Mouse (Mus musculus) liver, embryonic 16.5 days (tissue): ENCODE results near the gene Zfp746. TPM values are rescaled to one million over a fixed set of nuclear protein-coding genes. Genes with fewer than 3 reads are reported as not detected.
A peak's percentile ranks its signal among the peaks of the same experiment; 100 is the strongest.

Experiments
- ATAC-seq: fragments of 200-750 bp; cut with Nextera tagmentation; 2 replicates; pipeline ENCODE4 v1.8.0; 2017; ENCODE audit warnings: low read depth, mild to moderate bottlenecking, moderate number of reproducible peaks, moderate library complexity
- H3K27ac ChIP-seq: fragments of 300-500 bp; sonication (generic); 2 replicates; pipeline ENCODE4 v1.5.1; 2014; ENCODE audit warnings: mild to moderate bottlenecking, low read length
- H3K27me3 ChIP-seq: fragments of 300-500 bp; sonication (generic); 2 replicates; pipeline ENCODE4 v1.6.1; 2014; ENCODE audit warnings: low read depth, low read length, mixed read lengths; ENCODE audit not compliant: control insufficient read depth, insufficient read depth
- H3K36me3 ChIP-seq: fragments of 300-500 bp; sonication (generic); 2 replicates; pipeline ENCODE4 v1.6.1; 2014; ENCODE audit warnings: mild to moderate bottlenecking; ENCODE audit not compliant: control insufficient read depth, insufficient read depth
- H3K4me1 ChIP-seq: fragments of 300-500 bp; sonication (generic); 2 replicates; pipeline ENCODE4 v1.6.1; 2014; ENCODE audit warnings: low read depth, low read length, mixed read lengths; ENCODE audit not compliant: control insufficient read depth
- H3K4me2 ChIP-seq: fragments of 300-500 bp; sonication (generic); 2 replicates; pipeline ENCODE4 v1.6.1; 2014; ENCODE audit warnings: low read depth, low read length, mixed read lengths
- H3K4me3 ChIP-seq: fragments of 300-500 bp; sonication (generic); 2 replicates; pipeline ENCODE4 v1.5.1; 2014; ENCODE audit warnings: low read depth, mild to moderate bottlenecking, low read length
- H3K9ac ChIP-seq: fragments of 300-500 bp; sonication (generic); 2 replicates; pipeline ENCODE4 v1.6.1; 2014; ENCODE audit warnings: low read depth, low read length
- H3K9me3 ChIP-seq: fragments of 300-500 bp; sonication (generic); replicated peaks from 2 replicates; pipeline ENCODE4 v1.6.1; 2016; ENCODE audit warnings: low read length; ENCODE audit not compliant: control insufficient read depth
- WGBS: fragments of 180-500 bp; shearing (Covaris S2); extraction: QIAGEN DNeasy Blood & Tissue Kit; methylation state at CpG from one replicate; pipeline ENCODE4 v1.1.7; 2014; ENCODE audit not compliant: insufficient replicate concordance; 5-methylcytosine and 5-hydroxymethylcytosine counted together
- polyA plus RNA-seq: library from polyadenylated mRNA; unstranded; fragments of >200 nt; fragmentation: Nextera tagmentation; extraction: Ambion mirVana; gene quantifications from 2 replicates; pipeline ENCODE4 v1.2.1, GENCODE M21; 2015

The Zfp746 gene
- polyA plus RNA-seq, 1 experiment from 2014 or later: 2.4 TPM

DNA sequence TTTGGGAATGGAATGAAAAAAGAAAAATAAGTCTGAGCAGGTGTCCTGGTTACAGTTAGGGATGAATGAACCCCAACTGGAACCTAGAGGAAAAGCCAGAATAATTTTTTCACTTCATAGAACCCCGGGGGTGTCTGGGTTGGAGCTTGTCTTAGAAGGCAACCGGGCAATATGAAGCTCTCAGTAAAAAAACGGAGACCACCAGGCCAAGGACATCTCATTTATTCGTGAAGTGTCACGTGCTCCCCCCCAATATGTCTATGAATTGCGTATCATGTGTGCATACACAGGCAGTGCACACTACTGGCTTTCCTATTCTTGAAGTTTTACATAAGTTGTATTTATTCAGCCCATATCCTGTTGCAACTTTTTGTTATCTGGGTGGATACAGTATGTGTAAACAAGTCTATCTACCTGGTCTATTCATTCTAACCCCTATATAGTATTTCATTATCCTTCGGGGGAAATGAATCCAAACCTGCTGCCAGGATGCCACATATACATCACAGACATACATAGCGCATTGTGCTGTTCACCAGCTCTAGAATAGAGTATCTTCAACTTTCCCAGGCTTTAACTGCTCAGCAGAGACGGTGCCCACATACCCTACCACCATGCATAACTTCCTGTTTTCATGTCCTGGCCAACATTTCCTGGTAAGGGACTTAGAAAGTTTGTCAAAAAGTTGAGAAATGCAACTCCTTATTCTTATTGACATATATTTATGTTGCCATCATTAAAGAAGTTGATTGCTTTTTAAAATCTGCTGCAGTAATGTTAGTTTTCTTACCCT is 36.9 kb downstream of the Zfp746 start:
- peaks cover 9% of the 10 kb centered on the region for H3K4me1 ChIP-seq
- WGBS: 28% methylated on average over 9 of the region's 9 CpGs
- H3K27ac ChIP-seq: no peak overlapping the region

DNA sequence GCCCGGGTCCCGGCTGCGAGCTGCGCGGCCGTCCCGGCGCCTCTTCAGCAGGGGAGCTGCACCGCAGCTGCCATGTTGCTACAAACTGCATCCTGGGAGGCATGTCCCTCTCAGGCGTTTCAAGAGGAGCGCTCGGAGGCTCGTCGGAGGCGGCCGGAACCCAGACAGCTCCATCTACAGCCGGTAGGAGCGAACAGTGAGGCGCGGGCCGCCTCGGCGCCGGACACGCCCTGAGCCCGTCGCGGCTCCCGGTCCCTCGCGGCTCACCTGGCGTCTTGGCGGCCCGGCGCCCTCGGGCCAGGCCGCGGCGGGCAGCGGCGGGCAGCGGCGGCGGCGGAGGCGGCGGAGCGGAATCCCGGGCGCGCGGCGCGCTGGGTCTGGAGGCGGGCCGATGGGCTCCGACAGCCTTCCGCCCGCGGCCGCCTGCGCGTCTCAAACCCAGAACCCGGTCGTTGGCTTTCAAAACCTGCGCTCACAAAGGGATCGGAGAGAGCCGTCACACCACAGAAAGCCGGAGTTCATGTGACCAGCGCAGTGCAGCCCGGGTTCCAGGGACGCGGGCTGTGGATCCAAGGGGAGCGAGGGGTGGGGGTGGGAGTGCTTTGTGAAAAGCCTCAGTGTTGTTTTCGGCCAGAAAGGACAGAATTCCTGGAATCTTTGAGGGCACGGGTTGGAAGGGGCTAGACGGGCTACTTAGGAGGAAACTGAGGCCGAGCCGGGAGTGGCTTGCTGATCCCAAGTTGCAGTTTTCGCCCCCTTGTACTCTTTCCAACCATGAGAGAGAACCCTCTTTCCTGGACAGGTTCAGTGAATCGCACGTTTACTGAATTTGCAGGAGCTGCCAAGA is 37.7 kb downstream of the Zfp746 start, which contains the start of gene Zfp777:
TSS of gene Zfp777 (minus strand) at position 486 of the 847 bp plus-strand sequence.
- H3K4me1 ChIP-seq: peaks cover 9% of the 10 kb centered on the region
- WGBS: under 1% methylated on average over 75 of the region's 82 CpGs

More for the DNA sequence above, 36.9 kb downstream of the Zfp746 start:
- ATAC-seq: no peak
- no peaks in the 10 kb centered on the region for H3K9me3 ChIP-seq
- H3K4me2 ChIP-seq: peak overlapping the region; percentile 81
- peak overlapping the region; percentile 77; the same call in 1 of the 2 replicates for H3K9ac ChIP-seq
- H3K4me3 ChIP-seq: peak overlapping the region; percentile 77
- peaks cover 12% of the 10 kb centered on the region for H3K27me3 ChIP-seq
- no peaks in the 10 kb centered on the region for H3K36me3 ChIP-seq

DNA sequence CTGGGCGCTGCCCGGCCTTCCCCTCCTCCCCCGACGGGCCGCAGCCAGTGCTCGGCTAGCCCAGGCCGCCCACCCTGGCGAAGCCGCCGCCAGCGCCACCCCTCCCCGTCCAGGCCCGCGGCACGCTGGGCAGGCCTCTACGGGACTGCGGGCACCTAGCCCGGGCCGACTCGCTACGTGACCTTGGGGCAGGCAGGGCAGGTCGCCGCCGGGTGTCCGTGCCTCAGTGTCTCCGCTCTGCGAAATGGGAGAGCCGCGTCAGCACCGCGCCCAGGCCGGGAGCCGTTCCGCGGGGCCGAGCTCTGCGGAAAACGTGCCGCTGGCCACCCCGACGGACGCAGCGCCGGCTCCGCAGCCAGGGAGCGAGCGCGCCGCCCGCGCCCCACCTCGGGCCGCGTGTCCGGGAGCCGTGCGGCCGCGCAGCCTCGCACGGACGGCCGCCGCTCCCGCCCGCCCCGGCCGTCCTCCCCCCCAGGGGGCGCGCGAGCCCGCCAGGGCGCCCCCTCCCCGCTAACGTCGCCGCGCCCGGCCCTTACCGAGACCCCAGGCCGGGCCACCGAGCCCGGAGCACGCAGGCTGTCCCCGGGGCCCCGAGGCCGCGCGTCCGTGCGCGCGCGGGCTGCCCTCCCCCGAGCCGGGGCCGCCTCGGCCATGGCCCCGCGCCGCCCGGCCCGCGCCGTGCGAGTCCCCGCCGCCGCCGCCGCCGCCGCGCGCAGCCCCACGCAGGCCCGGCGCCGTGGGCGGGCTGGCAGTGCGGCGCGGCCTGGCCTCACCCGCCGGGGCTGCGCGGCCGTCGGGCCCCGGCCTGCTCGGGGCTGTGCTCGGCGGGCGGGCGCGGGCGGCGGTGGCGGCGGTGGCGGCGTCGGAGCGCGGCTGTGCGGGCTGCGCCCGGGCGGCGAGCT is 38.7 kb downstream of the Zfp746 start:
- WGBS: under 1% methylated on average over 37 of the region's 150 CpGs
- Histone ChIP-seq H3K27ac (peak overlapping the region; percentile 76), H3K9ac (peak overlapping the region; percentile 77), H3K4me3 (peak overlapping the region; percentile 77), H3K9me3 (no peaks in the 10 kb centered on the region), H3K4me2 (peak overlapping the region; percentile 81), H3K4me1 (peaks cover 9% of the 10 kb centered on the region), H3K27me3 (peaks cover 12% of the 10 kb centered on the region), H3K36me3 (peaks cover 3% of the 10 kb centered on the region; the same call in 1 of the 2 replicates)
- peak; percentile 55 for ATAC-seq

More for the DNA sequence above, 37.7 kb downstream of the Zfp746 start, which contains the start of gene Zfp777:
- H3K4me3 ChIP-seq: peak within 1 kb of the TSS; percentile 77
- peak within 1 kb of the TSS; percentile 77 for H3K9ac ChIP-seq
- ATAC-seq: peak; percentile 85
- H3K36me3 ChIP-seq: 0 out of 2 replicates have a peak, but pooled peaks cover under 1% of the 10 kb centered on the region
- no peaks in the 10 kb centered on the region for H3K9me3 ChIP-seq
- peaks cover 12% of the 10 kb centered on the region for H3K27me3 ChIP-seq
- peak within 1 kb of the TSS; percentile 81 for H3K4me2 ChIP-seq
- peak within 1 kb of the TSS; percentile 76 for H3K27ac ChIP-seq

DNA sequence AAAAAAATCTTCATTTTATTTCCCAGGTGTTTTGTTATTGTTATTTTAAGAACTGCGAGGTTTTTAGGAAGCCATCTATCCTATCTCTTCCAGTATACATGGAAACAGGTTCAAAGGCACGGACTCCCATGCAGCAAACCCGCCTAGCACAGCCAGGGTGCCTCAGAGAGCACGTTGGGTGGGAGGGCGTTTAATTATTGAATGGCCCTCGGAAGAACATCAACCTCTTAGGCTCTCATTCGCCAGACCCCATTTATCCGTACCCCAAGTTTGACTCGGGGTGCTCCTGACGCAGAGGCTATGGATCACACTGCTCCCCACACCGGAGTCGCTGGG is 39.3 kb downstream of the Zfp746 start:
- 5% methylated on average over 12 of the region's 12 CpGs for WGBS
- Histone ChIP-seq H3K36me3 (peaks cover 3% of the 10 kb centered on the region), H3K4me1 (peaks cover 9% of the 10 kb centered on the region), H3K4me3 (peak overlapping the region; percentile 77), H3K27ac (no peak overlapping the region), H3K9ac (peak overlapping the region; percentile 77), H3K9me3 (no peaks in the 10 kb centered on the region), H3K4me2 (peak overlapping the region; percentile 81), H3K27me3 (peaks cover 12% of the 10 kb centered on the region)
- ATAC-seq: no peak

DNA sequence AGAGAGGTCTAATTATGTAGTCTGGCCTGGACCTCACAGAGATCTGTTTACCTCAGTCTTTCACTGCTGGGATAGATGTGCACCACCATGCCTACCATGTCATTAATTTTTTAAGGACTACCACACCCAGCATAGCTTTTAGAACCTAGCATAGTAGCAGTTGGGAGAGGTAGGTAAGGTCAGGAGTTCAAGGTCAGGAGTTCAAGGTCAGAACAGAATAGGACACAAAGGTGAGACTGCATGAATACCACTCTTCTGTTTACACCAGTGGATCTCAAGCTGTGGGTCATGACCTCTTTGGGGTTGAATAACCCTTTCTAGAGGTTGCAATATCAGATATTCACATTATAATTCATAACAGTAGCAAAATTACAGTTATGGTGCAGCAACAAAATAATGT is 53.7 kb downstream of the Zfp746 start:
- Histone ChIP-seq H3K36me3 (peaks cover 20% of the 10 kb centered on the region), H3K27me3 (no peaks in the 10 kb centered on the region), H3K4me3 (no peak overlapping the region), H3K4me1 (no peaks in the 10 kb centered on the region), H3K4me2 (no peak overlapping the region), H3K27ac (no peak overlapping the region), H3K9ac (no peak overlapping the region), H3K9me3 (no peaks in the 10 kb centered on the region)
- no peak for ATAC-seq

DNA sequence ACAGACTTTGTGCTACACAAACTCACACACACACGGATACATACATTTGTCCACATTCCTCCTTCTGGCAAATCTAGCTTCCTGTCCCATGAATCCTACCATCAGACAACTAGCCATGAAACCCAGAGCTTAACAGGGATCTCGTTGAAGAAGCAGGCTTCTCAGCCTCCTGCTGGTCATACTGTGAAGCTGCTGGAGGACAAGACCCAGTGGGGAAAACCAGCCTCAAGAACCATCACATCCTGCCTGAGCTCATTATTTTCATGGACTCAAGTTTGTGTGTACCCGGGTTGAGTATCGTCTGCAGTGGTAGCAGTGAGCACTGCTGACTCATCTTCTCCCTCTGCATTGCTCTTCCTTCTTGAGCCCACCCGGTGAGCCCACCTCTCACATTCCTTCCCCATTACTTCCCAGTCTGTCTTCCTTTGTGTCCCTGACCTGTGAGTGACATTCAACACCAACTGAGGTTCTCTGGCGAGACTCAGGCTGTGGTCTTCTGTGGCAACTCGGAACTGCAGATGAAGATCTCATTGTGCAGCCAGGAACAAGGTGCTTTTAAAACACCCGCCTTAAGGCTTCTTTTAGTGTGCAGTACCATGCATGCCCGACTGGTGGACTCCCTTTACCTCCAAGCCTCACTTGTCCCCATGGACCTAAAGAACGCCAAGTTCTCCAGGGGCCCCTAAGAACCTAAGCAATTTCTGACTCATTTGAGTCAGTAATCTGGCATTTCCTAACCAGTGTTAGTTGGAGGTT is 60.3 kb downstream of the Zfp746 start:
- Histone ChIP-seq H3K9ac (no peak overlapping the region), H3K27me3 (no peaks in the 10 kb centered on the region), H3K27ac (no peak overlapping the region), H3K4me3 (no peak overlapping the region), H3K36me3 (peaks cover 39% of the 10 kb centered on the region), H3K4me1 (no peaks in the 10 kb centered on the region), H3K4me2 (no peak overlapping the region), H3K9me3 (no peaks in the 10 kb centered on the region)
- ATAC-seq: no peak
- WGBS: 65% methylated on average over 10 of the region's 10 CpGs

DNA sequence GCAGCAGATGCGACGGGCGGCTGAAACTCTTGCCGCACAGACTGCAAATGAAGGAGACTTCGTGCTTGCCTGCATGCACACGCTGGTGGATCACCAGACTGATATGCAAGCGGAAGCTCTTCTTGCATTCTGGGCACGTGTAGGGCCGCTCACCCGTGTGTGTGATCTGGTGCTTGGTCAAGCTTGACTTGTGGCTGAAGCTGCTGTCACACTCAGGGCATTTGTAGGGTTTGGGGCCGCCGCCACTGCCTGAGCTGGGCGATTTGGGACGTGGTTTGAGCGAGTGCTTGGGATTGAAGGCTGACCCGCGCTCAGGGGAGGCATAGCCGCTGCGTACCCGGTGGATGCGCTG is 61.4 kb downstream of the Zfp746 start:
- Histone ChIP-seq H3K4me2 (no peak overlapping the region), H3K4me1 (no peaks in the 10 kb centered on the region), H3K36me3 (peaks cover 39% of the 10 kb centered on the region), H3K27me3 (no peaks in the 10 kb centered on the region), H3K27ac (no peak overlapping the region), H3K9ac (no peak overlapping the region), H3K4me3 (no peak overlapping the region), H3K9me3 (no peaks in the 10 kb centered on the region)
- WGBS: 91% methylated on average over 21 of the region's 21 CpGs
- no peak for ATAC-seq

DNA sequence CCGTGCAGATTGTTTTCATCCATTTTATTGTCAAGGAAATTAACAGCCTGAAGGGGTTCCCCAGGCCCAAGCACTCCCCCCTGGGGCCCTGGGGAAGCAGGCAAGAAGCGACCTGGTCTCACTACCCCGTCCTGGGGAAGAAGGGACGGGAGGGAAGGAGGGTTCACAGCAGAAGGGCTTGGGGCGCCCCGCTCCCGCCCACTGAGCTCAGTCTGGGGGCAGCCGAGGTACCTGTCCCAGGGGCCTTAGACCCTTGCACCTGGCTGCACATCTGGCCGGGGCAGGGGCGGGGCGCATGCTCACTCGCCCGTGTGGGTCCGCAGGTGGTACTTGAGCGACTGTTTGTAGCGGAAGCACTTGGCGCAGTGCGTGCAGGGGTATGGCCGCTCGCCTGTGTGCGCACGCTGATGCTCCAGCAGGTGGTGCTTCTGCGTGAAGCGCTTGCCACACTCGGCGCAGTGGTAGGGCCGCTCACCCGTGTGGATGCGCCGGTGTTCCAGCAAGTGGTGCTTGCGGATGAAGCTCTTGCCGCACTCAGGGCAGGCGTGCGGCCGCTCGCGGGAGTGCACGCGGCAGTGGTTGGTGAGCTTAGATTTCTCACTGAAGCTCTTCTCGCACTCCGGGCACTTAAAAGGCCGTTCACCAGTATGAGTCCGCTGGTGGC is 61.9 kb downstream of the Zfp746 start:
- no peak for ATAC-seq
- Histone ChIP-seq H3K27me3 (no peaks in the 10 kb centered on the region), H3K36me3 (peaks cover 39% of the 10 kb centered on the region), H3K4me2 (no peak overlapping the region), H3K4me3 (no peak overlapping the region), H3K4me1 (no peaks in the 10 kb centered on the region), H3K9ac (no peak overlapping the region), H3K27ac (no peak overlapping the region), H3K9me3 (no peaks in the 10 kb centered on the region)
- WGBS: 88% methylated on average over 43 of the region's 43 CpGs
